Mouse (Mus musculus): ENCODE data around the gene Zbtb7b.

DNA sequence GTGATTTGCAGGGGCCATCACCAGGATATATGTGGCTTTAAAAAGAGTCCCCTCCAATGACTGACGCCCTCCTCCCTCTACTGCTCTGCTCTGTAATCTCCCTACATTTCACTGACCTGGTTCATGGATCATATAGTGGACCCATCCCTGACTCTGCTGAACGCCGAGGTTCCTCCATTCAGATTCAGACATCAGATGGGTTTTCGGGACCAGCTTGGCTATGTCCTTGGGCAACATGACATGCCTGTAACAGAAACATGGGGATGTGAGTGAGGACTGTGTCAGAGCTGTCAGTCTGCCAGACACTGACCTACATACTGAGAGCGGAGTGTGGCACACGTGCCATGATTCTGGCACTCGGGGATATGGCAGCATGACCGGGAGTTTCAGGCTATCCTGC is 21.6 kb upstream of the Zbtb7b start:
- TF ChIP-seq GATA1 (IDR thresholded peaks at IDR 0.05; ENCODE audit: borderline replicate concordance, low read length) (no peak), FLI1 (IDR thresholded peaks at IDR 0.05; ENCODE audit: low read length) (no peak)
